Mouse (Mus musculus): ENCODE results near the gene Gm1553.

Gm1553 gene
- long read RNA-seq, experiment 1 = 0 reads
- long read RNA-seq, experiment 2 = 0 reads

GRCm38 (mm10) chr10:82492518-82492917 is at the start of gene Gm1553:
TSS of gene Gm1553 (minus strand) at chr10:82492618.
- intact Hi-C loops (cut with DNase I) = no loop called here

Measured in adrenal gland (tissue).